Mouse (Mus musculus) MEL (cell line): Measurements from ENCODE around the gene Ext2. TPM values are rescaled to one million over a fixed set of nuclear protein-coding genes. Genes with fewer than 3 reads are reported as not detected.

Source experiments
- DNase-seq: peaks from one replicate; pipeline ENCODE4 v3.0.0; 2011; ENCODE audit warnings: low read depth, low spot score
- H3K27ac ChIP-seq: 2 replicates; pipeline ENCODE4 v1.5.1; 2012; ENCODE audit warnings: low read depth, mild to moderate bottlenecking, control low read depth, low read length, moderate library complexity; ENCODE audit not compliant: control insufficient read depth
- H3K27me3 ChIP-seq, 2 experiments: fragments of 150-350 bp in 1 of 2; sonication (generic) in 1 of 2; 2 replicates each; pipeline ENCODE4 v1.6.1; 2012; ENCODE audit warnings: low read length in 2 of 2, mild to moderate bottlenecking in 2 of 2, improper control_type of control experiment in 1 of 2, moderate library complexity in 1 of 2; ENCODE audit not compliant: insufficient read depth in 2 of 2, control insufficient read depth in 1 of 2
- H3K36me3 ChIP-seq, 2 experiments: 2 replicates each; pipeline ENCODE4 v1.6.1; 2012 to 2014; ENCODE audit warnings: low read length in 2 of 2, improper control_type of control experiment in 1 of 2, inconsistent platforms in 1 of 2, mild to moderate bottlenecking in 1 of 2; ENCODE audit not compliant: insufficient read depth in 2 of 2, control insufficient read depth in 1 of 2
- H3K4me1 ChIP-seq, 2 experiments: fragments of 150-350 bp in 1 of 2; sonication (generic) in 1 of 2; 2 replicates each; pipeline ENCODE4 v1.6.1; 2012; ENCODE audit warnings: low read length in 2 of 2, improper control_type of control experiment in 1 of 2, mild to moderate bottlenecking in 1 of 2; ENCODE audit not compliant: insufficient read depth in 2 of 2, control insufficient read depth in 1 of 2
- H3K4me3 ChIP-seq, 2 experiments: fragments of 150-350 bp in 1 of 2; sonication (generic) in 1 of 2; 2 replicates each; pipeline ENCODE4 v1.5.1; 2012; ENCODE audit warnings: low read depth in 2 of 2, low read length in 2 of 2, mild to moderate bottlenecking in 2 of 2, moderate library complexity in 2 of 2, control low read depth in 1 of 2, improper control_type of control experiment in 1 of 2; ENCODE audit not compliant: control insufficient read depth in 1 of 2, insufficient read depth in 1 of 2
- H3K79me2 ChIP-seq: 2 replicates; pipeline ENCODE4 v1.6.1; 2012; ENCODE audit warnings: mild to moderate bottlenecking, low read length, moderate library complexity; ENCODE audit not compliant: control insufficient read depth, poor library complexity, insufficient read depth
- H3K9ac ChIP-seq: 2 replicates; pipeline ENCODE4 v1.6.1; 2012; ENCODE audit warnings: low read depth, mild to moderate bottlenecking, control low read depth, low read length, moderate library complexity; ENCODE audit not compliant: control insufficient read depth, poor library complexity, severe bottlenecking
- H3K9me3 ChIP-seq: fragments of 150-350 bp; sonication (generic); replicated peaks from 2 replicates; pipeline ENCODE4 v1.6.1; 2012; ENCODE audit warnings: mild to moderate bottlenecking, low read length, improper control_type of control experiment, moderate library complexity; ENCODE audit not compliant: insufficient read depth
- BHLHE40 ChIP-seq: IDR thresholded peaks from 2 replicates; pipeline ENCODE4 v1.6.1; 2012; ENCODE audit warnings: low read depth, mild to moderate bottlenecking, inconsistent platforms, low read length, improper control_type of control experiment, borderline replicate concordance
- CHD1 ChIP-seq: IDR thresholded peaks from 2 replicates; pipeline ENCODE4 v1.6.1; 2012; ENCODE audit warnings: low read depth, mild to moderate bottlenecking, inconsistent platforms, low read length, improper control_type of control experiment
- CHD2 ChIP-seq: IDR thresholded peaks from 2 replicates; pipeline ENCODE4 v1.6.1; 2011; ENCODE audit warnings: low read length, improper control_type of control experiment
- CTCF ChIP-seq, 3 experiments: IDR thresholded peaks in 2 of 3; conservative IDR thresholded peaks in 1 of 3; 2 replicates each; pipeline ENCODE4 v1.5.1; 2011 to 2012; ENCODE audit warnings: low read length in 3 of 3, low read depth in 2 of 3, mild to moderate bottlenecking in 2 of 3, improper control_type of control experiment in 1 of 3, inconsistent platforms in 1 of 3, mixed read lengths in 1 of 3, moderate library complexity in 1 of 3; ENCODE audit not compliant: control insufficient read depth in 1 of 3, insufficient read depth in 1 of 3, poor library complexity in 1 of 3, severe bottlenecking in 1 of 3
- E2F4 ChIP-seq: IDR thresholded peaks from 2 replicates; pipeline ENCODE4 v1.6.1; 2011; ENCODE audit warnings: low read depth, low read length, improper control_type of control experiment, borderline replicate concordance
- EP300 ChIP-seq, 2 experiments: IDR thresholded peaks; 2 replicates each; pipeline ENCODE4 v1.6.1; 2011; ENCODE audit warnings: improper control_type of control experiment in 2 of 2, low read length in 2 of 2, low read depth in 1 of 2, mild to moderate bottlenecking in 1 of 2
- ETS1 ChIP-seq: IDR thresholded peaks from 2 replicates; pipeline ENCODE4 v1.6.1; 2012; ENCODE audit warnings: low read depth, mild to moderate bottlenecking, inconsistent platforms, low read length, improper control_type of control experiment, moderate library complexity
- GABPA ChIP-seq: IDR thresholded peaks from 2 replicates; pipeline ENCODE4 v1.6.1; 2012; ENCODE audit warnings: low read depth, mild to moderate bottlenecking, inconsistent platforms, low read length, improper control_type of control experiment, moderate library complexity
- HCFC1 ChIP-seq: IDR thresholded peaks from 2 replicates; pipeline ENCODE4 v1.6.1; 2012; ENCODE audit warnings: low read depth, mild to moderate bottlenecking, inconsistent platforms, low read length, improper control_type of control experiment, moderate library complexity
- JUND ChIP-seq: IDR thresholded peaks from 2 replicates; pipeline ENCODE4 v1.6.1; 2011; ENCODE audit warnings: low read depth, mild to moderate bottlenecking, improper control_type of control experiment, low read length
- KAT2A ChIP-seq: conservative IDR thresholded peaks from 2 replicates; pipeline ENCODE4 v1.6.1; 2012; ENCODE audit warnings: low read depth, low read length, improper control_type of control experiment, inconsistent platforms
- MAFK ChIP-seq: IDR thresholded peaks from 2 replicates; pipeline ENCODE4 v1.6.1; 2011; ENCODE audit warnings: low read depth, mild to moderate bottlenecking, low read length, improper control_type of control experiment, borderline replicate concordance
- MAX ChIP-seq: IDR thresholded peaks from 2 replicates; pipeline ENCODE4 v1.6.1; 2011; ENCODE audit warnings: low read length, improper control_type of control experiment
- MAZ ChIP-seq: IDR thresholded peaks from 2 replicates; pipeline ENCODE4 v1.6.1; 2012; ENCODE audit warnings: low read depth, mild to moderate bottlenecking, inconsistent platforms, low read length, improper control_type of control experiment
- MEF2A ChIP-seq: IDR thresholded peaks from 2 replicates; pipeline ENCODE4 v1.6.1; 2014; ENCODE audit warnings: low read depth, mild to moderate bottlenecking, inconsistent platforms, low read length, improper control_type of control experiment; ENCODE audit not compliant: poor library complexity, insufficient replicate concordance, severe bottlenecking; ENCODE audit errors: extremely low read depth
- MXI1 ChIP-seq: IDR thresholded peaks from 2 replicates; pipeline ENCODE4 v1.6.1; 2011; ENCODE audit warnings: mild to moderate bottlenecking, low read depth, low read length, improper control_type of control experiment
- MYB ChIP-seq: IDR thresholded peaks from 2 replicates; pipeline ENCODE4 v1.6.1; 2011; ENCODE audit warnings: mild to moderate bottlenecking, low read depth, low read length, improper control_type of control experiment
- MYC ChIP-seq: IDR thresholded peaks from 2 replicates; pipeline ENCODE4 v1.6.1; 2011; ENCODE audit warnings: low read depth, mild to moderate bottlenecking, low read length, improper control_type of control experiment, moderate library complexity
- NELFE ChIP-seq: IDR thresholded peaks from 2 replicates; pipeline ENCODE4 v1.6.1; 2011; ENCODE audit warnings: low read depth, low read length, improper control_type of control experiment
- NRF1 ChIP-seq: IDR thresholded peaks from 2 replicates; pipeline ENCODE4 v1.6.1; 2014; ENCODE audit warnings: low read depth, mild to moderate bottlenecking, inconsistent platforms, low read length, improper control_type of control experiment, moderate library complexity; ENCODE audit not compliant: poor library complexity, insufficient read depth, severe bottlenecking
- POLR2AphosphoS2 ChIP-seq: IDR thresholded peaks from 2 replicates; pipeline ENCODE4 v1.6.1; 2011; ENCODE audit warnings: low read length, improper control_type of control experiment
- POLR2AphosphoS5 ChIP-seq: IDR thresholded peaks from 2 replicates; pipeline ENCODE4 v1.6.1; 2012; ENCODE audit warnings: low read depth, borderline replicate concordance, mild to moderate bottlenecking, inconsistent platforms, low read length, moderate library complexity, mixed read lengths
- RAD21 ChIP-seq: IDR thresholded peaks from 2 replicates; pipeline ENCODE4 v1.6.1; 2011; ENCODE audit warnings: mild to moderate bottlenecking, low read depth, low read length, improper control_type of control experiment
- RCOR1 ChIP-seq: IDR thresholded peaks from 2 replicates; pipeline ENCODE4 v1.6.1; 2012; ENCODE audit warnings: low read depth, mild to moderate bottlenecking, inconsistent platforms, low read length, improper control_type of control experiment
- SIN3A ChIP-seq: IDR thresholded peaks from 2 replicates; pipeline ENCODE4 v1.6.1; 2012; ENCODE audit warnings: low read length, improper control_type of control experiment, inconsistent platforms
- SMC3 ChIP-seq: IDR thresholded peaks from 2 replicates; pipeline ENCODE4 v1.6.1; 2011; ENCODE audit warnings: low read depth, low read length, improper control_type of control experiment
- TAL1 ChIP-seq: IDR thresholded peaks from 2 replicates; pipeline ENCODE4 v1.6.1; 2012; ENCODE audit warnings: mild to moderate bottlenecking, inconsistent platforms, low read length, moderate library complexity, mixed read lengths
- TBP ChIP-seq: IDR thresholded peaks from 2 replicates; pipeline ENCODE4 v1.8.0; 2011; ENCODE audit warnings: low read depth, low read length, improper control_type of control experiment
- TCF12 ChIP-seq: IDR thresholded peaks from 2 replicates; pipeline ENCODE4 v1.6.1; 2014; ENCODE audit warnings: low read depth, mild to moderate bottlenecking, inconsistent platforms, low read length, improper control_type of control experiment, moderate library complexity
- UBTF ChIP-seq: IDR thresholded peaks from 2 replicates; pipeline ENCODE4 v1.6.1; 2012; ENCODE audit warnings: low read depth, mild to moderate bottlenecking, inconsistent platforms, low read length, improper control_type of control experiment, moderate library complexity, borderline replicate concordance; ENCODE audit not compliant: insufficient read depth
- USF1 ChIP-seq: IDR thresholded peaks from 2 replicates; pipeline ENCODE4 v1.6.1; 2014; ENCODE audit warnings: low read depth, mild to moderate bottlenecking, inconsistent platforms, low read length, improper control_type of control experiment, moderate library complexity
- ZC3H11A ChIP-seq: IDR thresholded peaks from 2 replicates; pipeline ENCODE4 v1.6.1; 2012; ENCODE audit warnings: low read depth, mild to moderate bottlenecking, inconsistent platforms, low read length, improper control_type of control experiment
- ZKSCAN1 ChIP-seq: IDR thresholded peaks from 2 replicates; pipeline ENCODE4 v1.6.1; 2012; ENCODE audit warnings: low read depth, mild to moderate bottlenecking, inconsistent platforms, low read length, improper control_type of control experiment, moderate library complexity
- ZMIZ1 ChIP-seq: IDR thresholded peaks from 2 replicates; pipeline ENCODE4 v1.6.1; 2012; ENCODE audit warnings: low read depth, mild to moderate bottlenecking, inconsistent platforms, low read length, improper control_type of control experiment, moderate library complexity
- ZNF384 ChIP-seq: IDR thresholded peaks from 2 replicates; pipeline ENCODE4 v1.6.1; 2012; ENCODE audit warnings: low read depth, mild to moderate bottlenecking, inconsistent platforms, low read length, improper control_type of control experiment
- polyA plus RNA-seq, 2 experiments: library from polyadenylated mRNA; stranded (reverse) in 1 of 2; unstranded in 1 of 2; fragments of >175 nt in 1 of 2; fragments of >200 nt in 1 of 2; gene quantifications; 2 replicates each; pipeline versions ENCODE4 v1.2.1 to v1.2.4; 2012; ENCODE audit warnings: low replicate concordance in 2 of 2, low read depth in 1 of 2; ENCODE audit not compliant: insufficient read length in 2 of 2, insufficient read depth in 1 of 2, missing spikeins in 1 of 2
- total RNA-seq: library from RNA; depleted of rRNA; stranded (reverse); fragments of 300-350 nt; gene quantifications from 2 replicates; pipeline ENCODE4 v1.2.3, GENCODE M21; 2012; rRNA removed

Ext2 gene
- total RNA-seq = 29.2 and 33.7 TPM in 2 replicates
- polyA plus RNA-seq = 10 to 100 TPM in 1 of 2 experiments, not detected in 1; 66.8 TPM

- H3K36me3 ChIP-seq = no peaks in the 10 kb centered on the region; a peak in 2 of 4 replicates
- DNase-seq = peak; percentile 88
- peak within 1 kb of the TSS; percentile 69 for H3K4me3 ChIP-seq
- peaks cover 3 to 14% of the 10 kb centered on the region in 2 experiments; a peak in 3 of 4 replicates for H3K4me1 ChIP-seq
- H3K9ac ChIP-seq = peak within 1 kb of the TSS; percentile 78
- peaks cover 1% of the 10 kb centered on the region; the same call in 1 of the 2 replicates for H3K79me2 ChIP-seq
- H3K9me3 ChIP-seq = no peaks in the 10 kb centered on the region
- H3K27me3 ChIP-seq = no peaks in the 10 kb centered on the region
- no peak within 1 kb of the TSS for H3K27ac ChIP-seq
- TF ChIP-seq KAT2A = no peak; the same call in 1 of the 2 replicates
- TF ChIP-seq TAL1 = no peak
- TF ChIP-seq RAD21 = no peak
- no peak for TF ChIP-seq ZNF384
- TF ChIP-seq POLR2AphosphoS5 = no peak
- TF ChIP-seq MEF2A = no peak
- peak; percentile 55; the same call in 1 of the 2 replicates for TF ChIP-seq SIN3A
- TF ChIP-seq POLR2AphosphoS2 = no peak
- peak; percentile 66; the same call in 1 of the 2 replicates for TF ChIP-seq HCFC1
- no peak for TF ChIP-seq CHD1
- TF ChIP-seq USF1 = peak; percentile 84
- TF ChIP-seq MAFK = no peak
- peak; percentile 86 to 96 (median 93) for TF ChIP-seq CTCF (IDR thresholded peaks at IDR 0.05 in 2 of 3, conservative IDR thresholded peaks at IDR 0.05 in 1 of 3; ENCODE audit: control insufficient read depth in 1 of 3, insufficient read depth in 1 of 3, low read depth in 2 of 3, low read length in 3 of 3, poor library complexity in 1 of 3, severe bottlenecking in 1 of 3)
- no peak for TF ChIP-seq MYB
- TF ChIP-seq NRF1 = peak; percentile 91
- TF ChIP-seq ETS1 = no peak
- TF ChIP-seq MXI1 = peak; percentile 84
- TF ChIP-seq ZMIZ1 = 0 out of 2 replicates have a peak, but pooled peaks have one; percentile 37
- TF ChIP-seq MYC = peak; percentile 73
- TF ChIP-seq UBTF = 0 out of 2 replicates have a peak, but pooled peaks have one; percentile 47
- no peak for TF ChIP-seq MAZ
- no peak for TF ChIP-seq RCOR1
- peak; percentile 84 for TF ChIP-seq BHLHE40
- TF ChIP-seq NELFE = peak; percentile 79
- TF ChIP-seq GABPA = no peak
- 0 out of 2 replicates have a peak, but pooled peaks have one; percentile 19 for TF ChIP-seq SMC3
- no peak for TF ChIP-seq ZC3H11A
- no peak for TF ChIP-seq ZKSCAN1
- TF ChIP-seq TCF12 = 0 out of 2 replicates have a peak, but pooled peaks have one; percentile 25
- no peak for TF ChIP-seq E2F4
- no peak for TF ChIP-seq TBP
- TF ChIP-seq CHD2 = no peak
- TF ChIP-seq JUND = no peak
- TF ChIP-seq EP300 (IDR thresholded peaks at IDR 0.05; ENCODE audit: low read depth in 1 of 2, low read length in 2 of 2) = no peak
- TF ChIP-seq MAX = peak; percentile 86
These were observed at the start of gene Ext2 for GRCm38 (mm10) chr2:93822045-93822749. TSS of gene Ext2 (minus strand) at chr2:93822568.
